Comparison of ENCODE assay signal across 28 mouse cellular contexts in genomic region chr12:40893741-40894140, GRCm38 (mm10).
DNase-seq lines count a peak whose midpoint lies in the region; ATAC-seq lines count a peak whose summit lies in the region.
"Had no signal": no experiment of that assay in that cellular context is flagged by ENCODE, and none has a peak within 500 bp of the region (broad histone marks: within the 10 kb centered on the region; RNA-seq: fewer than 3 reads in every experiment).

No protein-coding gene starts in this region.

- DNase-seq in CD4-positive, CD25-positive, alpha-beta regulatory T cell, adult 2 months (ENCODE audit: low read depth, low spot score) = peak; percentile 2
- DNase-seq in kidney, postnatal 4 days = no peak
- DNase-seq in neural tube, embryonic 11.5 days (ENCODE audit: low spot score) = peak; percentile 13
- DNase-seq in neural tube, embryonic 10.5 days (ENCODE audit: extremely low spot score, low spot score) = no peak
- no peak for DNase-seq in retina, postnatal 1 day
- DNase-seq in layer of hippocampus, postnatal 10 days (ENCODE audit: low spot score in 2 of 2) = no peak
- DNase-seq: adrenal gland, postnatal 14 days; cerebellum, adult 2 months; cerebellum, postnatal 14 days; gastrocnemius, adult 2 months; gastrocnemius, postnatal 36 days; heart, postnatal 10 days; kidney, adult 18-20 months; kidney, postnatal 36 days; layer of hippocampus, postnatal 36 days; left cerebral cortex, postnatal 4 days; lung, adult 2 months; lung, postnatal 10 days; thymus, postnatal 4 days had no signal

- H3K9me3 ChIP-seq in kidney, embryonic 15.5 days (replicated peaks) = no peaks in the 10 kb centered on the region
- H3K9me3 ChIP-seq in neural tube, embryonic 11.5 days (ENCODE audit: control insufficient read depth, low read length) = no peaks in the 10 kb centered on the region
- H3K9me3 ChIP-seq: heart, embryonic 13.5 days; neural tube, embryonic 13.5 days had no signal

- no peak for ATAC-seq in CD4-positive, CD25-positive, alpha-beta regulatory T cell, adult 4 months
- ATAC-seq in kidney, embryonic 15.5 days (replicated peaks; ENCODE audit: low FRiP score) = peak; percentile 54; the same call in 1 of the 2 replicates
- ATAC-seq in neural tube, embryonic 11.5 days (ENCODE audit: insufficient read depth, low FRiP score, low TSS enrichment) = peak; percentile 27; the same call in 1 of the 2 replicates
- ATAC-seq: forebrain, embryonic 16.5 days; inflammation-experienced regulatory T-cells, adult 6 months; midbrain, embryonic 16.5 days had no signal

- H3K27ac ChIP-seq in kidney, embryonic 15.5 days = no peak overlapping the region
- H3K27ac ChIP-seq in neural tube, embryonic 11.5 days (ENCODE audit: low read depth, low read length) = no peak overlapping the region
- H3K27ac ChIP-seq: gastrocnemius, adult 2 months; heart, embryonic 13.5 days; macrophage; neural tube, embryonic 13.5 days had no signal

- WGBS in kidney, embryonic 15.5 days = 58% methylated on average over 3 of the region's 7 CpGs
- 79% methylated on average over 3 of the region's 7 CpGs for WGBS in neural tube, embryonic 11.5 days

- no peak overlapping the region for H3K4me2 ChIP-seq in kidney, embryonic 15.5 days
- H3K4me2 ChIP-seq in neural tube, embryonic 11.5 days (ENCODE audit: low read depth) = no peak overlapping the region
- H3K4me2 ChIP-seq: heart, embryonic 13.5 days; neural tube, embryonic 13.5 days had no signal

- H3K9ac ChIP-seq in kidney, embryonic 15.5 days = no peak overlapping the region
- no peak overlapping the region for H3K9ac ChIP-seq in neural tube, embryonic 11.5 days (ENCODE audit: low read length)
- H3K9ac ChIP-seq: heart, embryonic 13.5 days; neural tube, embryonic 13.5 days had no signal

- H3K4me3 ChIP-seq in kidney, embryonic 15.5 days (replicated peaks) = no peak overlapping the region
- H3K4me3 ChIP-seq in neural tube, embryonic 11.5 days (ENCODE audit: low read depth, low read length) = no peak overlapping the region
- H3K4me3 ChIP-seq: erythroblast, embryonic 14.5 days; gastrocnemius, adult 2 months; heart, embryonic 13.5 days; neural tube, embryonic 13.5 days had no signal

- no peaks in the 10 kb centered on the region for H3K36me3 ChIP-seq in kidney, embryonic 15.5 days
- H3K36me3 ChIP-seq in neural tube, embryonic 11.5 days (ENCODE audit: control insufficient read depth, insufficient read depth, low read length) = no peaks in the 10 kb centered on the region
- H3K36me3 ChIP-seq: heart, embryonic 13.5 days; neural tube, embryonic 13.5 days had no signal

- H3K4me1 ChIP-seq in kidney, embryonic 15.5 days = no peaks in the 10 kb centered on the region
- no peaks in the 10 kb centered on the region for H3K4me1 ChIP-seq in neural tube, embryonic 11.5 days (ENCODE audit: control insufficient read depth, insufficient read depth, low read length)

- no peaks in the 10 kb centered on the region for H3K27me3 ChIP-seq in kidney, embryonic 15.5 days
- H3K27me3 ChIP-seq in neural tube, embryonic 11.5 days (ENCODE audit: control insufficient read depth, insufficient read depth, low read length) = no peaks in the 10 kb centered on the region
- H3K27me3 ChIP-seq: heart, embryonic 13.5 days; neural tube, embryonic 13.5 days had no signal

Comparison
In these comparisons a context has a peak if more than half of its experiments do, and no peak if none do; other contexts are left out.
1. DNase-seq: peak in CD4-positive, CD25-positive, alpha-beta regulatory T cell, adult 2 months (single experiment) and neural tube, embryonic 11.5 days (single experiment); none in kidney, postnatal 4 days (0 of 2), neural tube, embryonic 10.5 days (single experiment), retina, postnatal 1 day (single experiment) and layer of hippocampus, postnatal 10 days (0 of 2).